Mouse (Mus musculus) lung, postnatal 0 days (tissue): Measurements from ENCODE around the gene Mtmr12.

ENCODE experiments used
- CTCF ChIP-seq: IDR thresholded peaks from 2 replicates; pipeline ENCODE4 v1.5.1; 2016; ENCODE audit warnings: antibody characterized with exemption, mild to moderate bottlenecking
- EP300 ChIP-seq: IDR thresholded peaks from 2 replicates; pipeline ENCODE4 v1.6.1; 2016; ENCODE audit warnings: antibody characterized with exemption, mild to moderate bottlenecking, control low read depth

DNA sequence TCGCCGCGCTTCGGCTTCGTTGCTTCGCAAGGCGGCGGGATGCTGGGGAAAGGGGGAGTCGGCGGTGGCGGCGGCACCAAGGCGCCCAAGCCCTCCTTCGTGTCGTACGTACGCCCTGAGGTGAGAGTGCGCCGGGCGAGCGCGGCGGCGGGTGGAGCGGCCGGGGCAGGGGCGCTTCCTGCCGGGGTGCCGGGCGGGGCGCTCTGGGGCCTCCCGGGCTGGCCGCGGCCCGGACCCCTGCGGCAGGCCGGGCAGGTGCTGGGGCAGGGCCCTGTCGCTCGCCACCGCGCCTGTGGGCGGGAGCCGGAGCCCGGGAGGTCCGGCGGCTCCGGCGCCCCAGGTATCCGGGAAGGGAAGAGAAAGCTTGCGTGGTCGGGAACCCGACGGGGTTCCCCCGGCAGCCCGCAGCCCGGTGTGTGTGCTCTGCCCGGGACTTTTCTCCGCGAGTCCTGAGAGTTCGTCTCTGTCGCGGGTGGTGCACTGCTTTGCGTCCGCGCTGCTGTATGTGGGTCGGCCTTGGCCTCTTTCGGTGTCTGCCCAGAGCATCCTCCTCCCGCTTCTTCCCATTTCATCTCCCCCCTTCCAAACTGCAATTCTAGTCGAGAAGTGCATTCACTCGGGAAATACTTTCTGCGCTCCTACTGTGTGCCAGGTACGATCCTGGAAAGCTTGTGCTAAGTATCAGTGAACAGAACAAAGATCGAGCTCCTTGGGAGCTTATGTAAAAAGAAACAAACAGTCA, 503 bp downstream of the Mtmr12 start:
- no peak; the same call in none of the 2 replicates for TF ChIP-seq CTCF
- no peak for TF ChIP-seq EP300
